Comparison of ENCODE assay signal across 15 mouse cellular contexts in genomic region chr15:82351480-82351879, GRCm38 (mm10). TPM values are rescaled to one million over a fixed set of nuclear protein-coding genes. Genes with fewer than 3 reads are reported as not detected.
DNase-seq lines count a peak whose midpoint lies in the region; ATAC-seq lines count a peak whose summit lies in the region.
"Had no signal": no experiment of that assay in that cellular context is flagged by ENCODE, and none has a peak within 500 bp of the region (broad histone marks: within the 10 kb centered on the region; RNA-seq: fewer than 3 reads in every experiment).

No protein-coding gene starts in this region.

- 0 out of 2 replicates have a peak overlapping the region, but pooled peaks have one; percentile 18 for H3K9ac ChIP-seq in kidney, embryonic 14.5 days (ENCODE audit: low read depth, low read length)
- H3K9ac ChIP-seq in intestine, embryonic 16.5 days (ENCODE audit: low read depth, low read length), result 0 out of 2 replicates have a peak overlapping the region, but pooled peaks have one; percentile 11
- H3K9ac ChIP-seq: embryonic facial prominence, embryonic 12.5 days; hindbrain, embryonic 13.5 days; limb, embryonic 15.5 days; neural tube, embryonic 13.5 days had no signal

- no peaks in the 10 kb centered on the region for H3K27me3 ChIP-seq in kidney, embryonic 14.5 days (ENCODE audit: control insufficient read depth, insufficient read depth, low read length)
- no peaks in the 10 kb centered on the region for H3K27me3 ChIP-seq in intestine, embryonic 16.5 days (replicated peaks; ENCODE audit: control insufficient read depth, insufficient read depth, low read length)
- H3K27me3 ChIP-seq in limb, embryonic 10.5 days (ENCODE audit: low read depth, poor library complexity, severe bottlenecking), result no peaks in the 10 kb centered on the region
- H3K27me3 ChIP-seq: embryonic facial prominence, embryonic 12.5 days; hindbrain, embryonic 13.5 days; limb, embryonic 15.5 days; neural tube, embryonic 13.5 days had no signal

- no peak overlapping the region for H3K4me2 ChIP-seq in kidney, embryonic 14.5 days (replicated peaks; ENCODE audit: low read depth, low read length)
- no peak overlapping the region for H3K4me2 ChIP-seq in intestine, embryonic 16.5 days (ENCODE audit: low read depth, low read length)
- H3K4me2 ChIP-seq: embryonic facial prominence, embryonic 12.5 days; limb, embryonic 15.5 days had no signal

- no peak overlapping the region for H3K27ac ChIP-seq in kidney, embryonic 14.5 days (ENCODE audit: low read depth, low read length)
- H3K27ac ChIP-seq in intestine, embryonic 16.5 days (ENCODE audit: low read length), result peak overlapping the region; percentile 63
- H3K27ac ChIP-seq in limb, embryonic 10.5 days, result no peak overlapping the region
- H3K27ac ChIP-seq: embryonic facial prominence, embryonic 12.5 days; hindbrain, embryonic 13.5 days; limb, embryonic 15.5 days; neural tube, embryonic 13.5 days had no signal

- peaks cover 20% of the 10 kb centered on the region for H3K4me1 ChIP-seq in kidney, embryonic 14.5 days (ENCODE audit: control insufficient read depth, insufficient read depth, low read length)
- peaks cover 39% of the 10 kb centered on the region for H3K4me1 ChIP-seq in intestine, embryonic 16.5 days (ENCODE audit: control insufficient read depth, insufficient read depth, low read length)
- peaks cover 24% of the 10 kb centered on the region for H3K4me1 ChIP-seq in limb, embryonic 10.5 days

- DNase-seq in adrenal gland, adult (ENCODE audit: inconsistent age in 2 of 2, low spot score in 1 of 2), result peak; percentile 22 to 60
- no peak for DNase-seq in adrenal gland, postnatal 4 days (ENCODE audit: low spot score in 2 of 2)
- no peak for DNase-seq in kidney, postnatal 4 days
- no peak for DNase-seq in urinary bladder, postnatal 25 days (ENCODE audit: low spot score)
- no peak for DNase-seq in limb, embryonic 10.5 days (ENCODE audit: low spot score)
- DNase-seq: cerebellum, adult 9-11 months; kidney, postnatal 10 days; layer of hippocampus, postnatal 36 days had no signal

- 72% methylated on average over 3 of the region's 3 CpGs for WGBS in kidney, embryonic 14.5 days
- 60% methylated on average over 3 of the region's 3 CpGs for WGBS in intestine, embryonic 16.5 days
- 97% methylated on average over 3 of the region's 3 CpGs for WGBS in limb, embryonic 10.5 days

- ATAC-seq in kidney, embryonic 14.5 days (ENCODE audit: low FRiP score, low TSS enrichment), result no peak
- ATAC-seq in intestine, embryonic 16.5 days, result peak; percentile 22
- peak; percentile 39 for ATAC-seq in megakaryocyte-erythroid progenitor cell, adult 5-6 weeks (replicated peaks; ENCODE audit: low FRiP score, low TSS enrichment, poor library complexity, severe bottlenecking)

- H3K36me3 ChIP-seq in kidney, embryonic 14.5 days (ENCODE audit: control insufficient read depth, insufficient read depth, low read length), result peaks cover 31% of the 10 kb centered on the region
- peaks cover 21% of the 10 kb centered on the region for H3K36me3 ChIP-seq in intestine, embryonic 16.5 days (ENCODE audit: control insufficient read depth, insufficient read depth, low read length)
- peaks cover 43% of the 10 kb centered on the region for H3K36me3 ChIP-seq in limb, embryonic 10.5 days

- H3K9me3 ChIP-seq in kidney, embryonic 14.5 days (ENCODE audit: control insufficient read depth, low read length), result no peaks in the 10 kb centered on the region
- no peaks in the 10 kb centered on the region for H3K9me3 ChIP-seq in intestine, embryonic 16.5 days (ENCODE audit: control insufficient read depth, low read length)
- H3K9me3 ChIP-seq in limb, embryonic 10.5 days (replicated peaks), result no peaks in the 10 kb centered on the region
- H3K9me3 ChIP-seq: embryonic facial prominence, embryonic 12.5 days; hindbrain, embryonic 13.5 days; limb, embryonic 15.5 days; neural tube, embryonic 13.5 days had no signal

- no peak overlapping the region for H3K4me3 ChIP-seq in kidney, embryonic 14.5 days (ENCODE audit: low read length)
- H3K4me3 ChIP-seq in intestine, embryonic 16.5 days (ENCODE audit: low read length), result no peak overlapping the region
- no peak overlapping the region for H3K4me3 ChIP-seq in limb, embryonic 10.5 days
- H3K4me3 ChIP-seq: embryonic facial prominence, embryonic 12.5 days; hindbrain, embryonic 13.5 days; limb, embryonic 15.5 days; neural tube, embryonic 13.5 days had no signal

RNA-seq across cellular contexts. Expression of gene Ndufa6, which starts 2.6 kb away (rescaled TPM):
- total RNA-seq in adrenal gland, postnatal 4 days (2021), result 100 to 1,000 TPM; 406 to 421 TPM
- 396 and 553 TPM in 2 replicates for polyA plus RNA-seq in kidney, embryonic 14.5 days (2014; fragmentation: Nextera tagmentation; extraction: Ambion mirVana)
- polyA plus RNA-seq in intestine, embryonic 16.5 days (2015; fragmentation: Nextera tagmentation; extraction: Ambion mirVana), result 561 and 588 TPM in 2 replicates
- total RNA-seq in megakaryocyte-erythroid progenitor cell, adult 5-6 weeks (2014; fragmentation: Nextera tagmentation), result 273 and 274 TPM in 2 replicates
- total RNA-seq in megakaryocyte-erythroid progenitor cell, adult 5-6 weeks (2017), result 71.1 and 145 TPM in 2 replicates
- polyA plus RNA-seq in limb, embryonic 10.5 days (2016; fragmentation: Nextera tagmentation; extraction: Ambion mirVana), result 243 and 262 TPM in 2 replicates

RNA-seq across cellular contexts. Expression of gene Smdt1, which starts 12.7 kb away (rescaled TPM):
- 100 to 1,000 TPM; 125 to 127 TPM for total RNA-seq in adrenal gland, postnatal 4 days (2021)
- 276 and 306 TPM in 2 replicates for polyA plus RNA-seq in kidney, embryonic 14.5 days (2014; fragmentation: Nextera tagmentation; extraction: Ambion mirVana)
- polyA plus RNA-seq in intestine, embryonic 16.5 days (2015; fragmentation: Nextera tagmentation; extraction: Ambion mirVana), result 332 and 340 TPM in 2 replicates
- 115 and 141 TPM in 2 replicates for total RNA-seq in megakaryocyte-erythroid progenitor cell, adult 5-6 weeks (2014; fragmentation: Nextera tagmentation)
- 40.8 and 61.0 TPM in 2 replicates for total RNA-seq in megakaryocyte-erythroid progenitor cell, adult 5-6 weeks (2017)
- polyA plus RNA-seq in limb, embryonic 10.5 days (2016; fragmentation: Nextera tagmentation; extraction: Ambion mirVana), result 211 and 212 TPM in 2 replicates

RNA-seq across cellular contexts. Expression of gene Pheta2, which starts 12.7 kb away (rescaled TPM):
- 1 to 10 TPM; 4.7 to 5.1 TPM for total RNA-seq in adrenal gland, postnatal 4 days (2021)
- polyA plus RNA-seq in kidney, embryonic 14.5 days (2014; fragmentation: Nextera tagmentation; extraction: Ambion mirVana), result 4.7 and 8.9 TPM in 2 replicates
- polyA plus RNA-seq in intestine, embryonic 16.5 days (2015; fragmentation: Nextera tagmentation; extraction: Ambion mirVana), result 11.6 and 13.2 TPM in 2 replicates
- total RNA-seq in megakaryocyte-erythroid progenitor cell, adult 5-6 weeks (2014; fragmentation: Nextera tagmentation), result 26.4 and 26.9 TPM in 2 replicates
- total RNA-seq in megakaryocyte-erythroid progenitor cell, adult 5-6 weeks (2017), result 21.3 and 24.9 TPM in 2 replicates
- 5.4 and 7.4 TPM in 2 replicates for polyA plus RNA-seq in limb, embryonic 10.5 days (2016; fragmentation: Nextera tagmentation; extraction: Ambion mirVana)

RNA-seq across cellular contexts. Expression of gene Naga, which starts 12.8 kb away (rescaled TPM):
- 10 to 100 TPM; 82.6 to 96.8 TPM for total RNA-seq in adrenal gland, postnatal 4 days (2021)
- polyA plus RNA-seq in kidney, embryonic 14.5 days (2014; fragmentation: Nextera tagmentation; extraction: Ambion mirVana), result 43.6 and 57.3 TPM in 2 replicates
- 296 and 437 TPM in 2 replicates for polyA plus RNA-seq in intestine, embryonic 16.5 days (2015; fragmentation: Nextera tagmentation; extraction: Ambion mirVana)
- total RNA-seq in megakaryocyte-erythroid progenitor cell, adult 5-6 weeks (2014; fragmentation: Nextera tagmentation), result 16.9 and 34.9 TPM in 2 replicates
- 17.9 and 24.4 TPM in 2 replicates for total RNA-seq in megakaryocyte-erythroid progenitor cell, adult 5-6 weeks (2017)
- 19.0 and 29.2 TPM in 2 replicates for polyA plus RNA-seq in limb, embryonic 10.5 days (2016; fragmentation: Nextera tagmentation; extraction: Ambion mirVana)

RNA-seq across cellular contexts. Expression of gene Cyp2d22, which starts 28.6 kb away (rescaled TPM):
- total RNA-seq in adrenal gland, postnatal 4 days (2021), result 10 to 100 TPM; 52.1 to 52.6 TPM
- polyA plus RNA-seq in kidney, embryonic 14.5 days (2014; fragmentation: Nextera tagmentation; extraction: Ambion mirVana), result 7.0 and 8.2 TPM in 2 replicates
- 14.1 and 14.9 TPM in 2 replicates for polyA plus RNA-seq in intestine, embryonic 16.5 days (2015; fragmentation: Nextera tagmentation; extraction: Ambion mirVana)
- 4.8 TPM in 1 of 2 replicates, not detected in the other for total RNA-seq in megakaryocyte-erythroid progenitor cell, adult 5-6 weeks (2014; fragmentation: Nextera tagmentation)
- 0.46 TPM in 1 of 2 replicates, not detected in the other for total RNA-seq in megakaryocyte-erythroid progenitor cell, adult 5-6 weeks (2017)
- 0.80 and 2.9 TPM in 2 replicates for polyA plus RNA-seq in limb, embryonic 10.5 days (2016; fragmentation: Nextera tagmentation; extraction: Ambion mirVana)

Comparison
In these comparisons a context has a peak if more than half of its experiments do, and no peak if none do; other contexts are left out.
1. DNase-seq: peak in adrenal gland, adult (2 of 2); none in adrenal gland, postnatal 4 days (0 of 2), kidney, postnatal 4 days (0 of 2), urinary bladder, postnatal 25 days (single experiment) and limb, embryonic 10.5 days (single experiment).